Mouse (Mus musculus) CH12.LX (cell line): ENCODE results near the gene Serinc5. TPM values are rescaled to one million over a fixed set of nuclear protein-coding genes. Genes with fewer than 3 reads are reported as not detected.

ENCODE experiments used
- DNase-seq: peaks from one replicate; pipeline ENCODE4 v3.0.0-alpha.2; 2013; ENCODE audit errors: extremely low read depth
- H3K27ac ChIP-seq: 2 replicates; pipeline ENCODE4 v1.5.1; 2012; ENCODE audit warnings: low read depth, mild to moderate bottlenecking, control low read depth, moderate library complexity; ENCODE audit not compliant: insufficient read depth
- H3K27me3 ChIP-seq: replicated peaks from 2 replicates; pipeline ENCODE3; 2012; ENCODE audit warnings: inconsistent platforms
- H3K36me3 ChIP-seq, 2 experiments: replicated peaks in 1 of 2; 2 replicates each; pipeline versions ENCODE3 to v1.6.1; 2012; ENCODE audit warnings: inconsistent platforms in 1 of 2, low read length in 1 of 2, mild to moderate bottlenecking in 1 of 2, mixed read lengths in 1 of 2, moderate library complexity in 1 of 2; ENCODE audit not compliant: control insufficient read depth in 1 of 2, insufficient read depth in 1 of 2
- H3K4me1 ChIP-seq, 2 experiments: 2 replicates each; pipeline ENCODE4 v1.6.1; 2012; ENCODE audit warnings: inconsistent platforms in 1 of 2, moderate library complexity in 1 of 2; ENCODE audit not compliant: insufficient read depth in 2 of 2, control insufficient read depth in 1 of 2
- H3K4me2 ChIP-seq: 2 replicates; pipeline ENCODE4 v1.6.1; 2012; ENCODE audit warnings: low read depth, mild to moderate bottlenecking, control low read depth; ENCODE audit not compliant: poor library complexity, insufficient read depth, severe bottlenecking
- H3K4me3 ChIP-seq, 3 experiments: fragments of 150-350 bp in 1 of 3; sonication (generic) in 1 of 3; replicated peaks in 1 of 3; 2 replicates each; pipeline versions ENCODE3 to v1.5.1; 2011 to 2012; ENCODE audit warnings: low read depth in 2 of 3, low read length in 2 of 3, mild to moderate bottlenecking in 2 of 3, moderate library complexity in 2 of 3, control low read depth in 1 of 3, improper control_type of control experiment in 1 of 3, inconsistent platforms in 1 of 3, mixed read lengths in 1 of 3; ENCODE audit not compliant: poor library complexity in 1 of 3
- H3K79me2 ChIP-seq: replicated peaks from 2 replicates; pipeline ENCODE4 v1.6.1; 2012; ENCODE audit warnings: mild to moderate bottlenecking, moderate library complexity; ENCODE audit not compliant: control insufficient read depth, poor library complexity, insufficient read depth, severe bottlenecking; ENCODE audit errors: extremely low read depth
- H3K9ac ChIP-seq: 2 replicates; pipeline ENCODE4 v1.6.1; 2012; ENCODE audit warnings: low read depth, mild to moderate bottlenecking, control low read depth, moderate library complexity; ENCODE audit not compliant: insufficient read depth
- H3K9me3 ChIP-seq: replicated peaks from 2 replicates; pipeline ENCODE3; 2012; ENCODE audit warnings: low read length, inconsistent platforms, mixed read lengths
- CHD2 ChIP-seq: IDR thresholded peaks from 2 replicates; pipeline ENCODE4 v1.6.1; 2011; ENCODE audit warnings: low read length, improper control_type of control experiment
- CTCF ChIP-seq, 2 experiments: IDR thresholded peaks in 1 of 2; conservative IDR thresholded peaks in 1 of 2; 2 replicates each; pipeline ENCODE4 v1.5.1; 2011 to 2012; ENCODE audit warnings: low read depth in 2 of 2, low read length in 2 of 2, improper control_type of control experiment in 1 of 2, inconsistent platforms in 1 of 2, mild to moderate bottlenecking in 1 of 2, moderate library complexity in 1 of 2
- E2F4 ChIP-seq: IDR thresholded peaks from 2 replicates; pipeline ENCODE4 v1.6.1; 2011; ENCODE audit warnings: low read depth, low read length, improper control_type of control experiment; ENCODE audit not compliant: insufficient replicate concordance
- GABPA ChIP-seq: IDR thresholded peaks from 2 replicates; pipeline ENCODE4 v1.6.1; 2012; ENCODE audit warnings: low read depth, low read length, improper control_type of control experiment, inconsistent platforms; ENCODE audit not compliant: insufficient replicate concordance
- IRF4 ChIP-seq: IDR thresholded peaks from 2 replicates; pipeline ENCODE4 v1.6.1; 2014; ENCODE audit warnings: low read depth, mild to moderate bottlenecking, inconsistent platforms, low read length, improper control_type of control experiment
- MAFK ChIP-seq: IDR thresholded peaks from 2 replicates; pipeline ENCODE4 v1.6.1; 2011; ENCODE audit warnings: low read length, improper control_type of control experiment; ENCODE audit not compliant: insufficient replicate concordance
- MAZ ChIP-seq: IDR thresholded peaks from 2 replicates; pipeline ENCODE4 v1.6.1; 2012; ENCODE audit warnings: low read depth, mild to moderate bottlenecking, inconsistent platforms, low read length, improper control_type of control experiment, moderate library complexity
- MEF2A ChIP-seq: IDR thresholded peaks from 2 replicates; pipeline ENCODE4 v1.6.1; 2014; ENCODE audit warnings: low read depth, mild to moderate bottlenecking, inconsistent platforms, low read length, improper control_type of control experiment, borderline replicate concordance
- MYC ChIP-seq: IDR thresholded peaks from 2 replicates; pipeline ENCODE4 v1.6.1; 2011; ENCODE audit warnings: low read depth, mild to moderate bottlenecking, improper control_type of control experiment, low read length
- NELFE ChIP-seq: IDR thresholded peaks from 2 replicates; pipeline ENCODE4 v1.6.1; 2011; ENCODE audit warnings: low read depth, low read length, improper control_type of control experiment
- POLR2AphosphoS2 ChIP-seq: IDR thresholded peaks from 2 replicates; pipeline ENCODE4 v1.6.1; 2011; ENCODE audit warnings: low read depth, low read length, improper control_type of control experiment
- RAD21 ChIP-seq: IDR thresholded peaks from 2 replicates; pipeline ENCODE4 v1.6.1; 2011; ENCODE audit warnings: low read depth, mild to moderate bottlenecking, low read length, improper control_type of control experiment, moderate library complexity
- SMC3 ChIP-seq: IDR thresholded peaks from 2 replicates; pipeline ENCODE4 v1.6.1; 2011; ENCODE audit warnings: low read depth, low read length, improper control_type of control experiment
- USF1 ChIP-seq: IDR thresholded peaks from 2 replicates; pipeline ENCODE4 v1.6.1; 2014; ENCODE audit warnings: low read depth, mild to moderate bottlenecking, inconsistent platforms, low read length, improper control_type of control experiment
- ZC3H11A ChIP-seq: IDR thresholded peaks from 2 replicates; pipeline ENCODE4 v1.6.1; 2012; ENCODE audit warnings: low read depth, mild to moderate bottlenecking, inconsistent platforms, low read length, improper control_type of control experiment
- dilution Hi-C: fragments of 300-500 bp; cut with MboI; formaldehyde crosslinking; loops from 2 replicates; pipeline ENCODE4 v1.14.3; 2020; ENCODE audit warnings: low sequenced_read_pairs; ENCODE audit not compliant: extremely low pct_unique_long_range_greater_than_20kb, extremely low pct_ligation_motif_present
- in situ Hi-C: fragments of 300-500 bp; cut with MboI; formaldehyde crosslinking; loops from 3 replicates; pipeline ENCODE4 v1.14.3; 2019; ENCODE audit warnings: low sequenced_read_pairs, low pct_ligation_motif_present, low pct_unique_long_range_greater_than_20kb, mixed read lengths
- polyA plus RNA-seq: library from polyadenylated mRNA; unstranded; fragments of >175 nt; gene quantifications from 2 replicates; pipeline ENCODE4 v1.2.1, GENCODE M21; 2012; ENCODE audit warnings: low read depth; ENCODE audit not compliant: insufficient read length
- total RNA-seq, 2 experiments: library from RNA; depleted of rRNA; stranded (reverse); fragments of 300-350 nt in 1 of 2; fragments of >200 nt in 1 of 2; gene quantifications; 2 replicates each; pipeline ENCODE4 v1.2.3; 2012 to 2014

Serinc5 gene
- total and polyA plus RNA-seq, 3 experiments = 1.9 to 5.2 (median 4.3) TPM

DNA sequence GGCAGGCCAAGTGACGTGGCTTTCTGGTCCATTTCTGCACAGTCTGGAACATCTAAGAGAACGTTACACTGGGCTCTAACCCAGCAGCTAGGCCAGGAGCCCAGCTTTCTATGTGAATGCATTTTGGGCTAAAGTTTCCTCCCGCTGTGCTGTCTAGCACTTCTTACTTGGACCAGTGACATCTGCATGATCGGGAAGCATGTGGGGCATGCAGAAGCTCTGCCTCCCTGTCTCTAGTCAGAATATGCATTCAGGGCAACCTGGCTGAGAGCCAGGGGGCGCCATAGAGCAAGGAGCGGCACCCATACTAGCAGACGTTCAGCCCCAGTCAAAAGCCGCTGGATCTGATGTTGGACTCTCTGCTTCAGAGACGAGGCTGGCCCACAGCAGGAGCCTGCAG, 122.4 kb downstream of the Serinc5 start:
- no peak for TF ChIP-seq ZC3H11A
- no peak for TF ChIP-seq POLR2AphosphoS2
- no peak for TF ChIP-seq NELFE
- TF ChIP-seq CHD2 = no peak
- TF ChIP-seq SMC3 = peak; percentile 41
- no peak for TF ChIP-seq E2F4
- no peak for TF ChIP-seq IRF4
- peak; percentile 30 for TF ChIP-seq RAD21
- TF ChIP-seq CTCF (conservative IDR thresholded peaks at IDR 0.05 in 1 of 2, IDR thresholded peaks at IDR 0.05 in 1 of 2; ENCODE audit: low read depth in 2 of 2, low read length in 2 of 2) = peak; percentile 37 to 73; a peak in 3 of 4 replicates
- no peak for TF ChIP-seq MAFK
- no peak for TF ChIP-seq MAZ
- no peak for TF ChIP-seq MYC
- TF ChIP-seq, all 38 proteins: peak for 3
- no peaks in the 10 kb centered on the region for H3K79me2 ChIP-seq
- no peak overlapping the region for H3K27ac ChIP-seq
- dilution Hi-C loops = no loop called here
- H3K9ac ChIP-seq = no peak overlapping the region
- H3K27me3 ChIP-seq = no peaks in the 10 kb centered on the region
- peak overlapping the region; percentile 65 for H3K4me2 ChIP-seq
- in situ Hi-C loops = loop anchor here (25.0 kb wide), 2 partner anchors 371 to 821 kb away; partner anchors contain the start of genes Dhfr and Msh3
- H3K9me3 ChIP-seq = peaks cover 9% of the 10 kb centered on the region
- H3K4me1 ChIP-seq = peaks cover 3 to 32% of the 10 kb centered on the region in 2 experiments; a peak in 3 of 4 replicates
- DNase-seq = peak; percentile 50
- no peaks in the 10 kb centered on the region for H3K36me3 ChIP-seq
- no peak overlapping the region for H3K4me3 ChIP-seq

DNA sequence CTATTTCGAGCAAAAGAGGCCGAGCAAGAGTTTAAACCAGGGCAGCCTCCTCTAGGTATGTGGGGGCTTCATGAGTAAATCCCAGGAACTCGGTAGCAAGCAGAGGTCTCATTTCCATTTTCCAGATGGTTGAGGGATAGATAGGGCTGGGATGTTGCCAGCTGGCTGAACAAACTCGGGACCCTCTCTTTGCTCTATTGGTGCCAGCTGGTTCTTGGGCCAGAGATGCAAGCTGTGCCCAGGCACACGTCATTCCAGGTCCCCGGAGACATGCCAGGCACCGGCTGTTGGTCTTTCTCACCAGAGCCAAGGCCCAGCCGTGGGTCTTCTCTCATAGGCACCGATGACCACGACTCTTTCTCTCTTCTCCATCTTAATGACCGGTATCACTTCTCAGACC, 122.8 kb downstream of the Serinc5 start:
- Histone ChIP-seq H3K36me3 (no peaks in the 10 kb centered on the region), H3K4me3 (no peak overlapping the region), H3K27me3 (no peaks in the 10 kb centered on the region), H3K27ac (no peak overlapping the region), H3K4me2 (peak overlapping the region; percentile 65), H3K9me3 (peaks cover 11% of the 10 kb centered on the region), H3K9ac (no peak overlapping the region), H3K79me2 (no peaks in the 10 kb centered on the region), H3K4me1 (peaks cover 7 to 37% of the 10 kb centered on the region in 2 experiments)
- no peak for DNase-seq
- dilution Hi-C loops = no loop called here
- TF ChIP-seq ZC3H11A = no peak
- TF ChIP-seq GABPA = no peak
- TF ChIP-seq MEF2A = no peak
- TF ChIP-seq USF1 = no peak
- in situ Hi-C loops = loop anchor here (25.0 kb wide), 2 partner anchors 371 to 821 kb away; partner anchors contain the start of genes Dhfr and Msh3
